Comparison of ENCODE assay signal across 21 mouse cellular contexts in genomic region chr9:108820077-108820476, GRCm38 (mm10).
"Had no signal": no experiment of that assay in that cellular context is flagged by ENCODE, and none has a peak within 500 bp of the region (broad histone marks: within the 10 kb centered on the region; RNA-seq: fewer than 3 reads in every experiment).

No protein-coding gene starts in this region.

- ATAC-seq: midbrain, embryonic 15.5 days; midbrain, embryonic 16.5 days had no signal

- H3K9me3 ChIP-seq: limb, embryonic 12.5 days; limb, embryonic 13.5 days; limb, embryonic 15.5 days; liver, embryonic 13.5 days; liver, embryonic 15.5 days; lung, embryonic 15.5 days; midbrain, embryonic 10.5 days; midbrain, embryonic 12.5 days; midbrain, embryonic 13.5 days; midbrain, embryonic 15.5 days; neural tube, embryonic 12.5 days; neural tube, embryonic 13.5 days had no signal

- H3K4me3 ChIP-seq: limb, embryonic 12.5 days; limb, embryonic 13.5 days; limb, embryonic 15.5 days; liver, embryonic 13.5 days; liver, embryonic 15.5 days; lung, embryonic 15.5 days; megakaryocyte, embryonic 14.5 days; midbrain, embryonic 10.5 days; midbrain, embryonic 12.5 days; midbrain, embryonic 13.5 days; midbrain, embryonic 15.5 days; myocyte; neural tube, embryonic 12.5 days; neural tube, embryonic 13.5 days had no signal

- H3K9ac ChIP-seq: limb, embryonic 12.5 days; limb, embryonic 13.5 days; limb, embryonic 15.5 days; liver, embryonic 13.5 days; liver, embryonic 14.5 days; liver, embryonic 15.5 days; liver, postnatal 0 days; lung, embryonic 14.5 days; lung, embryonic 15.5 days; midbrain, embryonic 12.5 days; midbrain, embryonic 15.5 days; neural tube, embryonic 12.5 days; neural tube, embryonic 13.5 days had no signal

- H3K27me3 ChIP-seq: midbrain, embryonic 15.5 days had no signal

- H3K4me2 ChIP-seq: limb, embryonic 12.5 days; limb, embryonic 13.5 days; limb, embryonic 15.5 days; liver, embryonic 11.5 days; liver, embryonic 13.5 days; liver, embryonic 15.5 days; lung, embryonic 14.5 days; lung, embryonic 15.5 days; midbrain, embryonic 11.5 days; midbrain, embryonic 12.5 days; midbrain, embryonic 13.5 days; midbrain, embryonic 15.5 days; neural tube, embryonic 12.5 days; neural tube, embryonic 13.5 days had no signal

- H3K4me1 ChIP-seq: limb, embryonic 12.5 days; limb, embryonic 13.5 days; limb, embryonic 15.5 days; liver, embryonic 13.5 days; liver, embryonic 15.5 days; lung, embryonic 15.5 days had no signal

- H3K27ac ChIP-seq: limb, embryonic 12.5 days; limb, embryonic 13.5 days; limb, embryonic 15.5 days; liver, embryonic 13.5 days; liver, embryonic 14.5 days; liver, embryonic 15.5 days; lung, embryonic 15.5 days; macrophage; midbrain, embryonic 10.5 days; midbrain, embryonic 12.5 days; midbrain, embryonic 13.5 days; midbrain, embryonic 15.5 days; neural tube, embryonic 12.5 days; neural tube, embryonic 13.5 days had no signal
